Mouse (Mus musculus): Measurements from ENCODE around the gene Lrr1. TPM values are rescaled to one million over a fixed set of nuclear protein-coding genes. Genes with fewer than 3 reads are reported as not detected.
A peak's percentile ranks its signal among the peaks of the same experiment; 100 is the strongest.

Gene Lrr1
- polyA plus RNA-seq, 1 experiment from 2014 or later, result 12.8 TPM

DNA sequence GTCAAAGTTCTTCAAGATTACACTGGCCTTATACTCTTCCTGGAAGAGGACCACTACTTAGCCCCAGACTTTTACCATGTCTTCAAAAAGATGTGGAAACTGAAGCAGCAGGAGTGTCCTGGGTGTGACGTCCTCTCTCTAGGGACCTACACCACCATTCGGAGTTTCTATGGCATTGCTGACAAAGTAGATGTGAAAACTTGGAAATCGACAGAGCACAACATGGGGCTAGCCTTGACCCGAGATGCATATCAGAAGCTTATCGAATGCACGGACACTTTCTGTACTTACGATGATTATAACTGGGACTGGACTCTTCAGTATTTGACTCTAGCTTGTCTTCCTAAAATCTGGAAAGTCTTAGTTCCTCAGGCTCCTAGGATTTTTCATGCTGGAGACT, 16.8 kb downstream of the Lrr1 start:
- peak overlapping the region; percentile 94 for H3K9ac ChIP-seq
- H3K4me3 ChIP-seq, result peak overlapping the region; percentile 84
- peak overlapping the region; percentile 90 for H3K4me2 ChIP-seq
- no peaks in the 10 kb centered on the region for H3K9me3 ChIP-seq
- WGBS, result 67% methylated on average over 7 of the region's 7 CpGs
- ATAC-seq (ENCODE audit: extremely low read depth, insufficient number of reproducible peaks, low FRiP score, low TSS enrichment), result no peak
- H3K27me3 ChIP-seq (replicated peaks), result no peaks in the 10 kb centered on the region
- H3K4me1 ChIP-seq, result peaks cover 25% of the 10 kb centered on the region
- H3K36me3 ChIP-seq, result peaks cover 49% of the 10 kb centered on the region
- H3K27ac ChIP-seq (replicated peaks), result peak overlapping the region; percentile 91; the same call in 1 of the 2 replicates

DNA sequence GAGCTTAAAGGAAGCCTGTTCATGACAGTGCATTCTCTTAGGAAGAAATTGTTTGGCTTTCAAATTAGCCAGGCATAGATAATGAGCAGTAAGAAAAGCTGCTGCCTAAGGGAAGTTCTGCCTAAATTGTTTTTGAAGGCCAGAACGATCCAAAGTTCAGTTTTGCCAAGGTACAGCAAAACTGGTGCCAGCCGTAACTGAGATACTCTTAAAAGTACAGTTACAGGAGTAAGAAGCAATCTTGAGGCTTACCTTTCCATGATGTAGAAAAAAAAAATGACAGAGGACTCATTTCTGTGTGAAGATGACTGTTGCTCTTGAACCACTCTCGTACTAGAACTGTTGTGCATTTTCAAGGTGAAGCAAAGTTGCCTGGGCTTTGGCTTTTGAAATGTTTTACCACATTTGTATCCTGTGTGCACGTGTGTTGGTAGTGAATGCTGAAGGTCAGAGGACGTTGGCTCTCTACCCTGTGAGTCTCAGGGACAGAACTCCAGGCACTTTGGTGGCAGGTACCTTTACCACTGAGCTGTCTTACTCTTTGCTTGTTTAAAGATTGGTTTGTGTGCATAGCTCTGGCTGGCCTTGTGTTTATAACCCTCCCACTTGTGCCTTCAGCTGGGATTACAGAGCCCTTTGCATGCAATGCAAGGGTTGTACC, 18.3 kb downstream of the Lrr1 start:
- H3K27me3 ChIP-seq (replicated peaks), result no peaks in the 10 kb centered on the region
- H3K9me3 ChIP-seq, result no peaks in the 10 kb centered on the region
- peak overlapping the region; percentile 36 for H3K4me2 ChIP-seq
- H3K9ac ChIP-seq, result peak overlapping the region; percentile 47; the same call in 1 of the 2 replicates
- 0 out of 2 replicates have a peak overlapping the region, but pooled peaks have one; percentile 1 for H3K4me3 ChIP-seq
- H3K4me1 ChIP-seq, result peaks cover 25% of the 10 kb centered on the region
- no peak overlapping the region for H3K27ac ChIP-seq (replicated peaks)
- no peak for ATAC-seq (ENCODE audit: extremely low read depth, insufficient number of reproducible peaks, low FRiP score, low TSS enrichment)
- peaks cover 51% of the 10 kb centered on the region for H3K36me3 ChIP-seq
- 68% methylated on average over 5 of the region's 5 CpGs for WGBS

DNA sequence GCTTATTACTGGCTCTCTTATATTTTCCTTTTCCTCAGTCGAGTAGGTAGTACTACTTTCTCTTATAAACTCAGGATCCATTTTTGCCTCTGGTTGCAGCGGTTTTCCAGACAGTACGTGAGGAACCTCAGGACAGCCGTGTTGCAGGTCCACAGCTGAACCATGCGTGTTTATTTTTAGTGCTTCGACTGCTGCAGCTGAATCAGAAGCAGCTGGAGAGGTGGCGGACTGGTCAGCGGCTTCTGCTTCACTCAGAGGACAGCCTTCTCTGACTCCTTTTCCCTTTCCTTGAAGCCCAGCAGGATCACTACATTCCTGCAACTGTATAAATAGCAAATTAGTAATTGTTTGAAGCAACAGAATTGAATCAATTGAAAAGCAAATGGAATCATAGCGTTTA, 21.5 kb downstream of the Lrr1 start:
- Histone ChIP-seq H3K4me1 (peaks cover 17% of the 10 kb centered on the region), H3K27me3 (replicated peaks) (no peaks in the 10 kb centered on the region), H3K4me3 (no peak overlapping the region), H3K36me3 (peaks cover 61% of the 10 kb centered on the region), H3K4me2 (no peak overlapping the region), H3K9ac (no peak overlapping the region), H3K27ac (replicated peaks) (peak overlapping the region; percentile 50), H3K9me3 (no peaks in the 10 kb centered on the region)
- no peak for ATAC-seq (ENCODE audit: extremely low read depth, insufficient number of reproducible peaks, low FRiP score, low TSS enrichment)
- WGBS, result 68% methylated on average over 9 of the region's 9 CpGs

DNA sequence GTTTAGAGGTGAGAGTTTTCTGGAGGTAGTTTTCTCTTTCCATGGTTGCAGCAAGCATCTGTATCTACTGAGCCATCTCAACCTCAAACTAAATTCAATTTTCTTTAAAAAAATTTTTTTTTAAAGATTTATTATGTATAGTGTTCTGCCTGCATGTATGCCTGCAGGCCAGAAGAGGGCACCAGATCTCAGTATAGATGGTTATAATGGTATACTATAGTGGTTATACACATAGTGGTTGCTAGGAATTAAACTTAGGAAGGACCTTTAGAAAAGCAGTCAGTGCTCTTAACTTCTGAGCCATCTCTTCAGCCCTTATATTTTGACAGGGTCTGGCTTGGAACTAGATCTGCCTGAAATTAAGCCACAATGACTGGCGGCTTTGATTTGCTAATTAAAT, 21.9 kb downstream of the Lrr1 start:
- peak overlapping the region; percentile 50; the same call in 1 of the 2 replicates for H3K27ac ChIP-seq (replicated peaks)
- H3K4me3 ChIP-seq, result no peak overlapping the region
- H3K9ac ChIP-seq, result no peak overlapping the region
- peaks cover 16% of the 10 kb centered on the region for H3K4me1 ChIP-seq
- ATAC-seq (ENCODE audit: extremely low read depth, insufficient number of reproducible peaks, low FRiP score, low TSS enrichment), result no peak
- peaks cover 60% of the 10 kb centered on the region for H3K36me3 ChIP-seq
- 98% methylated on average over 1 of the region's 1 CpGs for WGBS
- no peaks in the 10 kb centered on the region for H3K9me3 ChIP-seq
- no peaks in the 10 kb centered on the region for H3K27me3 ChIP-seq (replicated peaks)
- H3K4me2 ChIP-seq, result no peak overlapping the region

DNA sequence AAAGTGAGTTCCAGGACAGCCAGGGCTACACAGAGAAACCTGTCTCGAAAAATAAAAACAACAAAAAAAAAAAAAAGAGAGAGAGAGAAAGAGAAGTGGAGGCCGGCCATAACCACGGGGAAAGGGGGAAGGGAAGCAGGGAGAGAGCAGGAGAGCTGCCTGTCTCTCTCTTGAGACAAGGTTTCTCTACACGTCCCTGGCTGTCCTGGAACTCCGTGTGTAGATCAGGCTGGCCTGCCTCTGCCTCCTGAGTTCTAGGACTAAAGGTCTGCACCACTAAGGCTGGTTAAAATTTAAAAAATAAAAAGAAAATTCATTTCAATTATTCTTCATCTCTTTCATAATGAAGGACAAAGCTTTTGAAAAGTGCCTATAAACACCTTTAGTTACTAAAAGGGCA, 22.8 kb downstream of the Lrr1 start:
- no peak overlapping the region for H3K4me2 ChIP-seq
- no peak overlapping the region for H3K9ac ChIP-seq
- H3K27me3 ChIP-seq (replicated peaks), result no peaks in the 10 kb centered on the region
- 84% methylated on average over 5 of the region's 5 CpGs for whole genome bisulfite sequencing
- peaks cover 20% of the 10 kb centered on the region for H3K4me1 ChIP-seq
- no peak overlapping the region for H3K27ac ChIP-seq (replicated peaks)
- ATAC-seq (ENCODE audit: extremely low read depth, insufficient number of reproducible peaks, low FRiP score, low TSS enrichment), result no peak
- H3K36me3 ChIP-seq, result peaks cover 58% of the 10 kb centered on the region
- H3K4me3 ChIP-seq, result no peak overlapping the region
- H3K9me3 ChIP-seq, result no peaks in the 10 kb centered on the region

DNA sequence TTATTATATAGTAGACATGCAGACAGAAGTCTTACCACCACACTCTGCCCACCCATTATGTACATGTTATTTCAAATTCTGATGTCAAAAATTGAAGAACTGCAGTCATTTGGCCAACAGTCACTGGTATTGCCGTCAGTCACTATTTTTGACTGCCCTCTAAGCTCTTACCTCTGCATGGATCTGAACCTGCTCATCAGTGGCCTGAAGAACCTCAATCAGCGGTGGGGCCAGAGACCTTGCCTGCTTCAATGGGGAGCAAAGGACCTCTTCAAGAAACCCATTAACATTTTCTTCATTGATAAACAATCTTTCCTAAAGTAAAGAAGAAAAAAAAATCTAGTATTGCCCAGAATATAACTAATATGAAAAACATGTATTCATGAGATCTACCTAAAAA, 24.0 kb downstream of the Lrr1 start:
- Histone ChIP-seq H3K9me3 (no peaks in the 10 kb centered on the region), H3K4me3 (no peak overlapping the region), H3K27me3 (replicated peaks) (no peaks in the 10 kb centered on the region), H3K36me3 (peaks cover 50% of the 10 kb centered on the region), H3K9ac (no peak overlapping the region), H3K27ac (replicated peaks) (no peak overlapping the region), H3K4me2 (no peak overlapping the region), H3K4me1 (peaks cover 11% of the 10 kb centered on the region)
- 90% methylated on average over 2 of the region's 2 CpGs for whole genome bisulfite sequencing
- no peak for ATAC-seq (ENCODE audit: extremely low read depth, insufficient number of reproducible peaks, low FRiP score, low TSS enrichment)

DNA sequence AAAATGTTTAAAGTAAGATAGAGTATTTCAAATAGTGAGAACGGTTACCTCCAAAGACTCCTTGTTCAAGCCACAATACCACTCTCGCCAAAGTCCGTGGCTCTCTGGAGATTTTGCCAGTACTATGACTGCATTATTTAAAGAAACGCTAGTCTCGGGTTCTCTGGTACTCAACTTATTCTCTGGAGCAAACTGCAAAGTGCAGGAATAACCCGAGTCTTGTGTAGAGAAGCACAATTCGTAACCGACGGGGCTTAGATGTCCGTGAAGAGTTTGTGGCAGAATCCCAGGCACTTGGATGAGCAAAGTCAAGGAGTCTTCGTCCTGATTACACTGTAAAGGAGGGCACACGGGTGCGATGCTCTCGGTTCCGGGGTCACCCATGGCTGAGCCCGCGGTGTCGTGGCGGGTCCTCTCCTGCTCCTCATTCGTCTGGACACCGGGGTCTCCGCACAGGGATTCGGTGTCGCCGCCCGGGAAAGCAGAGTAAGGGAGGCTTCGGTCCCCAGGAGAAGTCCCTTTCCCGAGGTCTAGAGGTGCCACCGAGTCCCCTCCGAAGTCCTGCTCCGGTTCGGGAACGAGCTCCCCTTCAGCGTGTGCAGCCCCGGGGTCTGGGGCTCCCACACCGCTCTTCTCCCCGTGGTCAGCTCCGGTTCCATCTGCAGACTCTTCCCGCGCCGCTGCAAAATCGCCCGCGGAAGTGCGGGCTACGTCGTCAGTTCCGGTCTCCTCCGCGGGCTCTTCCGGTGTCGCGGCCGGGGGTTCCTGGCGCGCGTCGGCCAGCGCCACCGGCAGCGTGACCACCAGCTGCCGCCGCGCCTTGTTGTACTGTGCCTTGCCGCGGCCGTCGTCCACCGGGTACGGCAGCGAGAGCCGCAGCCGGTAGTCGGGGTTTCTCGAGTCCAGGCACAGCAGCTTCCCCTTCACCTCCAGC, 28.1 kb downstream of the Lrr1 start, which contains the start of gene Gm49383:
TSS of gene Gm49383 (minus strand) at position 661 of the 934 bp plus-strand sequence.
- peak; percentile 58 for ATAC-seq (ENCODE audit: extremely low read depth, insufficient number of reproducible peaks, low FRiP score, low TSS enrichment)
- Histone ChIP-seq H3K9me3 (no peaks in the 10 kb centered on the region), H3K4me1 (peaks cover 28% of the 10 kb centered on the region), H3K36me3 (peaks cover 41% of the 10 kb centered on the region), H3K9ac (peak within 1 kb of the TSS; percentile 87), H3K4me3 (peak within 1 kb of the TSS; percentile 97), H3K27ac (replicated peaks) (peak within 1 kb of the TSS; percentile 91), H3K4me2 (peak within 1 kb of the TSS; percentile 97), H3K27me3 (replicated peaks) (no peaks in the 10 kb centered on the region)
- WGBS, result under 1% methylated on average over 75 of the region's 75 CpGs

DNA sequence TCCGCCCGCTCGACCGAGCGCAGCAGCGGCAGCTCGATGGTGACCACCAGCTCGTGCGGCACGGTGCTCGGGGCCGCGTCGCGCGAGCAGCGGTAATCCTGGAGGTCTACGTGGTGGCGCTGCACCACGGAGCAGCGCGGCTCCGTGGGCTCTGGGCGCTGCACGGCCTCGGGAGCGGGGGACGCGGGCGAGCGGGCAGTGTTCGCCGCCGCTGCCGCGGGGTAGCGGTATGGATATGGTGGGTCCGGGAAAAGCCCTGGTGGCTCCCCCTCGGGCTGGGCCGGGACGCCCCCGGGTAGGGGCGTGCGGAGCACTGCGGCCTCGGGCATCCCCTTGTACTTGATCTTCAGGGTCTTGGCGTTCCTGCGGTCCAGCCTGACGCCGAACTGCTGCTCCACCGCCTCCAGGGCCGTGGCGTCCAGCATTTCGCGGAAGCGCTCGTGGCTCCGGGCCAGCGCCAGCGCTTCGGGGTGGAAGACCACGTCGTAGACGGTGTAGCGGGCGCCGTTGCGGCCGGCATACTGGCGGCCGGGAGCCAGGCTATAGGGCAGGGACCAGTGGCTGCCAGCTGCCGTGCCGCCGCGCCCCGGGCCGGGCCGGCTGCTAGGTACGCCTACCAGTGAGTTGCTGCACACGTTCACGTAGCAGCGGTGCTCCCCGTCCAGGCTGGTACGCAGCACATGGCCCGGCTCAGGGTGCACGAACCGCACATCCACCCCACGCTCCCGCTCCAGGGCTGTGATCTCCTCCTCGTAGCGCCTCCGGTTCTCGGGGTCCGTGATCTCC, 29.0 kb downstream of the Lrr1 start:
- Histone ChIP-seq H3K4me3 (peak overlapping the region; percentile 97), H3K9ac (peak overlapping the region; percentile 87), H3K27me3 (replicated peaks) (no peaks in the 10 kb centered on the region), H3K4me1 (peaks cover 28% of the 10 kb centered on the region), H3K4me2 (peak overlapping the region; percentile 97), H3K27ac (replicated peaks) (peak overlapping the region; percentile 91), H3K36me3 (peaks cover 43% of the 10 kb centered on the region), H3K9me3 (no peaks in the 10 kb centered on the region)
- WGBS, result under 1% methylated on average over 94 of the region's 94 CpGs
- ATAC-seq (ENCODE audit: extremely low read depth, insufficient number of reproducible peaks, low FRiP score, low TSS enrichment), result peak; percentile 69

DNA sequence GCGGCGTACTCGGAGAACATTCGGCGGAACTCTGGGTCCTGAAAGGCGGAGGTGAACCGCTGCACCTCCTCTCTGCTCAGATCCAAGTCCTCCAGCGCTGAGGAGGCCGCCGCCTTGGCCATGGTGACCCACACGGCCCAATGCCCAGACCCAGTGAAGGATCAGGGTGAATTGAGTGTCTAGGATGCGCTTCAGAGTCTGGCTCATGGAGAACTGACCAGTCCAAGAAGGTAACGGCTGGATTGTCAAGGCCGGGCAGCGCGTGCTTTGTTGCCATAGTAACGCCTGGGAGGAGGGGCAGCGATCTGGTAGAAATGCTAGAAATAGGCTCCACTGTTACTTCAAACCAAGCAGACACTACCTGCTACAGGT, 29.5 kb downstream of the Lrr1 start, which contains the start of gene Dnaaf2:
TSS of gene Dnaaf2 (minus strand) at position 266 of the 372 bp plus-strand sequence.
- Histone ChIP-seq H3K27ac (replicated peaks) (peak within 1 kb of the TSS; percentile 91), H3K4me1 (peaks cover 28% of the 10 kb centered on the region), H3K36me3 (peaks cover 43% of the 10 kb centered on the region), H3K4me2 (peak within 1 kb of the TSS; percentile 97), H3K9me3 (no peaks in the 10 kb centered on the region), H3K27me3 (replicated peaks) (no peaks in the 10 kb centered on the region), H3K4me3 (peak within 1 kb of the TSS; percentile 97), H3K9ac (peak within 1 kb of the TSS; percentile 87)
- 0 out of 2 replicates have a peak, but pooled peaks have one; percentile 10 for ATAC-seq (ENCODE audit: extremely low read depth, insufficient number of reproducible peaks, low FRiP score, low TSS enrichment)
- WGBS, result under 1% methylated on average over 18 of the region's 18 CpGs

DNA sequence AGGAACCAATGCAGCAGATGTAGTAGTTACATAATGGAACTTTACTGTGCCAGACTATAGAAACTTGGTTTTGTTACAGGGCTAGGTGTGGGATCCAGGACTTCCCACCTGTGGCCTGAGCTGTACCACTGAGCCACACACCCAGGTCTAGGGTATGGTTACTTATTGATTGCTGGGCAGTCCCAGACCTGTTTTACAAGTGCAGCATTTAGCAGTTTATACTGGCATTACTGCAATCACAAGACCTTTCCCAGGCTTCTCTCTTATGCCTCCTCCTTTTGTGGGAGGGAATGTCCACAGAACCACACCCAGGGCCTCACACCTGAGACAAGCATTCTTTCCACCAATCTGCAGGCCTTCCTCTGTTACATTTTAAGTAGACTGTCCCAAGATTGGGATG, 30.4 kb downstream of the Lrr1 start:
- Histone ChIP-seq H3K27me3 (replicated peaks) (no peaks in the 10 kb centered on the region), H3K4me1 (peaks cover 28% of the 10 kb centered on the region), H3K4me3 (0 out of 2 replicates have a peak overlapping the region, but pooled peaks have one; percentile 97), H3K4me2 (peak overlapping the region; percentile 97), H3K9ac (0 out of 2 replicates have a peak overlapping the region, but pooled peaks have one; percentile 29), H3K9me3 (no peaks in the 10 kb centered on the region), H3K27ac (replicated peaks) (no peak overlapping the region), H3K36me3 (peaks cover 45% of the 10 kb centered on the region)
- ATAC-seq (ENCODE audit: extremely low read depth, insufficient number of reproducible peaks, low FRiP score, low TSS enrichment), result no peak
